Mouse (Mus musculus) heart, embryonic 16.5 days (tissue): ENCODE measurements around the gene Heatr6. TPM values are rescaled to one million over a fixed set of nuclear protein-coding genes. Genes with fewer than 3 reads are reported as not detected.

Source experiments
- ATAC-seq: fragments of 200-750 bp; cut with Nextera tagmentation; replicated peaks from 2 replicates; pipeline ENCODE4 v1.8.0; 2017; ENCODE audit warnings: moderate number of reproducible peaks; ENCODE audit not compliant: insufficient read depth, low FRiP score; ENCODE audit errors: extremely low read depth
- H3K27ac ChIP-seq: fragments of 300-500 bp; sonication (generic); 2 replicates; pipeline ENCODE4 v1.5.1; 2014; ENCODE audit warnings: mild to moderate bottlenecking, low read length, control low read depth, moderate library complexity
- H3K27me3 ChIP-seq: fragments of 300-500 bp; sonication (generic); 2 replicates; pipeline ENCODE4 v1.6.1; 2014; ENCODE audit warnings: low read length, mixed read lengths; ENCODE audit not compliant: control insufficient read depth, insufficient read depth
- H3K36me3 ChIP-seq: fragments of 300-500 bp; sonication (generic); 2 replicates; pipeline ENCODE4 v1.6.1; 2014; ENCODE audit not compliant: control insufficient read depth, insufficient read depth
- H3K4me1 ChIP-seq: fragments of 300-500 bp; sonication (generic); 2 replicates; pipeline ENCODE4 v1.6.1; 2014; ENCODE audit warnings: low read length, mixed read lengths; ENCODE audit not compliant: control insufficient read depth, insufficient read depth
- H3K4me2 ChIP-seq: fragments of 300-500 bp; sonication (generic); 2 replicates; pipeline ENCODE4 v1.6.1; 2014; ENCODE audit warnings: low read depth, mild to moderate bottlenecking, control low read depth, low read length
- H3K4me3 ChIP-seq: fragments of 300-500 bp; sonication (generic); 2 replicates; pipeline ENCODE4 v1.5.1; 2014; ENCODE audit warnings: mild to moderate bottlenecking, control low read depth, low read length
- H3K9ac ChIP-seq: fragments of 300-500 bp; sonication (generic); 2 replicates; pipeline ENCODE4 v1.6.1; 2014; ENCODE audit warnings: low read length, control low read depth
- H3K9me3 ChIP-seq: fragments of 300-500 bp; sonication (generic); replicated peaks from 2 replicates; pipeline ENCODE4 v1.6.1; 2016; ENCODE audit warnings: low read length; ENCODE audit not compliant: control insufficient read depth
- WGBS: fragments of 180-500 bp; shearing (Covaris S2); extraction: QIAGEN DNeasy Blood & Tissue Kit; methylation state at CpG from one replicate; pipeline ENCODE4 v1.1.7; 2014; 5-methylcytosine and 5-hydroxymethylcytosine counted together
- polyA plus RNA-seq: library from polyadenylated mRNA; unstranded; fragments of >200 nt; fragmentation: Nextera tagmentation; extraction: Ambion mirVana; gene quantifications from 2 replicates; pipeline ENCODE4 v1.2.1, GENCODE M21; 2015

Gene Heatr6
- polyA plus RNA-seq, 1 experiment from 2014 or later: 13.8 TPM

DNA sequence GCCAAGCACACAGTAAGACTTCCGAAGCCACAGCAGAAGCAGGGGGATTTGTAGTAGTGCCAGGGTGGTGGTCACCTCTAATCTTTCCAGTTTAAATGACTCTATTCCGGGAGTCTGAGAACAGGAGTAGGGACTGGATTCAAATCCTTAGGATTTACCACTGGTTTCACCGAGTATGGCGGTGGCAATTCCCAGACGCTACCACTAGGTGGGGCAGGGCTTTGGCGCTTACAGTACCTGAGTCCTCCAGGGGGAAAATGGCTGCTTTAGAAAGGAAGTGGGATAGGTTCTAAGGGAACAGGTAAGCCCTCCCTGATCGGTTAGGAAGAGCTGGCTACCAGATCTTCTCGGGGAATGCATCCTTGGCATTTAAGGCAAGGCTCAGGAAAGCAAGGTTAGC is 78.9 kb downstream of the Heatr6 start:
- Histone ChIP-seq H3K27me3 (no peaks in the 10 kb centered on the region), H3K4me3 (no peak overlapping the region), H3K27ac (no peak overlapping the region), H3K9ac (no peak overlapping the region), H3K36me3 (no peaks in the 10 kb centered on the region), H3K4me2 (no peak overlapping the region), H3K9me3 (no peaks in the 10 kb centered on the region), H3K4me1 (no peaks in the 10 kb centered on the region)
- ATAC-seq: no peak
- 42% methylated on average over 8 of the region's 8 CpGs for WGBS

Other genes starting within 250 kb of the Heatr6 start
- 0.07 TPM in 1 of 2 replicates, not detected in the other for gene Heatr9, start 231.5 kb upstream of the Heatr6 start, polyA plus RNA-seq
- 1.8 and 2.5 TPM in 2 replicates for gene Ccl5, start 223.2 kb upstream of the Heatr6 start, polyA plus RNA-seq
- gene Ccl9, start 175.1 kb upstream of the Heatr6 start, polyA plus RNA-seq: 2.1 and 3.6 TPM in 2 replicates
- gene Ccl6, start 160.6 kb upstream of the Heatr6 start, polyA plus RNA-seq: 5.5 and 7.8 TPM in 2 replicates
- gene Rpl9-ps1, start 108.1 kb upstream of the Heatr6 start, polyA plus RNA-seq: not detected in 2 replicates
- 0.67 and 1.0 TPM in 2 replicates for gene Ccl3, start 104.3 kb upstream of the Heatr6 start, polyA plus RNA-seq
- 0.46 and 0.80 TPM in 2 replicates for gene Ccl4, start 91.1 kb upstream of the Heatr6 start, polyA plus RNA-seq
- 1.5 and 1.6 TPM in 2 replicates for gene Wfdc17, start 49.7 kb upstream of the Heatr6 start, polyA plus RNA-seq
- 6.0 and 7.0 TPM in 2 replicates for gene Wfdc18, start 44.7 kb upstream of the Heatr6 start, polyA plus RNA-seq
- gene Wfdc21, start 6.8 kb upstream of the Heatr6 start, polyA plus RNA-seq: 0.80 and 1.4 TPM in 2 replicates
- 0.21 and 1.2 TPM in 2 replicates for gene Hnf1b, start 96.4 kb downstream of the Heatr6 start, polyA plus RNA-seq
- gene Ddx52, start 188.4 kb downstream of the Heatr6 start, polyA plus RNA-seq: 18.7 and 19.3 TPM in 2 replicates
- 8.3 and 9.2 TPM in 2 replicates for gene Synrg, start 210.7 kb downstream of the Heatr6 start, polyA plus RNA-seq